Mouse (Mus musculus) liver, embryonic 14.5 days (tissue): ENCODE measurements around the gene Rdh9.

Experiments used
- CTCF ChIP-seq: IDR thresholded peaks from 2 replicates; pipeline ENCODE4 v1.5.1; 2016; ENCODE audit warnings: antibody characterized with exemption, low read depth, control low read depth
- EP300 ChIP-seq: IDR thresholded peaks from 2 replicates; pipeline ENCODE4 v1.6.1; 2016; ENCODE audit warnings: antibody characterized with exemption, low read depth

- TF ChIP-seq CTCF (no peak), EP300 (no peak)
These were observed 39.7 kb downstream of the Rdh9 start for GRCm38 (mm10) chr10:127815888-127816287.
